Mouse (Mus musculus) olfactory bulb, adult 2 months (tissue): ENCODE results near the gene Iqsec1.

ENCODE experiments used
- CTCF ChIP-seq: fragments of 200-500 bp; IDR thresholded peaks from 2 replicates; pipeline ENCODE4 v1.5.1; 2012; ENCODE audit warnings: low read depth, mild to moderate bottlenecking, low read length, moderate library complexity; ENCODE audit not compliant: insufficient read depth
- POLR2A ChIP-seq: fragments of 200-500 bp; IDR thresholded peaks from 2 replicates; pipeline ENCODE4 v1.6.1; 2012; ENCODE audit warnings: mild to moderate bottlenecking, low read depth, low read length, moderate library complexity; ENCODE audit not compliant: insufficient read depth

DNA sequence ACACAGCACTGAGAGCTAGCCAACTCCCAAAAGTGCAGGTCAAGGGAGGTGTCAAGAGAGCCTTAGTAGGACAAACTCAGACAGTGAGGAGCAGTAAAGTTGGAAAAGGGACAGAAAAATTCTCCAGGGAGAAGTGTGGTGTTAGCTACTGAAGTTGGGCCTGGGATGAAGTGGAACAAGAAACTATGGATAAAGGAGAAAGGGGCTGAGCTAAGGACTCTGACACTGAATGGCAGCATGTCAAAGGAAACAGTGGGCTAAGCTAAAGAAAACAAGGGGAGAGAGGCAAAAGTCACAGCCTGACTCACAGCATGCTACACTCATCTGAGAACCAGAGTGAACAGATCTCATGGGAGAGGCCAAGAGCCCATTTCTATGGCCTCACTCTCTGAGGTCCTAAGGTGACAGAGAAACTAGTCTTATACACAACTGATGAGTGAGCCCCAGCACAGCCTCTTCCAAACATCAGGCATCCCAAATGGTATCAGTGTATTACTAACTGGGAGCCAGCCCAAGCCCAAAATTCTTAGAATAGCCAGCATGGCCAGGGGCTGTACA lies 280.3 kb downstream of the Iqsec1 start:
- TF ChIP-seq CTCF (no peak), POLR2A (no peak)
